Mouse (Mus musculus): Measurements from ENCODE around the gene Itm2b. TPM values are rescaled to one million over a fixed set of nuclear protein-coding genes. Genes with fewer than 3 reads are reported as not detected.
A peak's percentile ranks its signal among the peaks of the same experiment; 100 is the strongest.

Gene Itm2b
- polyA plus RNA-seq, 1 experiment, result 1,026 TPM

DNA sequence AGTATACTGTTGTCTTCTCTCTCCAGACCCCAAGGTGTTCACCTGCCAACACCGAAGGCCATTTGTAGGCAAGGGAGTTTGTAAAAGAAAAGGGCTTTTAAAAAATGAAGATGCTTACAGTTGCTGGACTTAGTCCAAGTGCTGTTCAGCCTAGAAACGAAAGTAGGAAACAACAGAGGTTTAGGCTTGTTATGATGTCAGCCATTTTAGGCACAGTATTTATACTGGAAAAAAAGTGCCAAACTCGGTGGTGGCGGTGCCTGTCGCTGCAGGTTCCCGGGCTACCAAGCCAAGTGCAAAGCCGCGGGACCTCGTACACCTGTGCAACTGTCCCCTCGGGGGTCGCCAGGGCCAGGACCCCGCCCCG is 560 bp downstream of the Itm2b start:
- no peak for TF ChIP-seq CTCF (IDR thresholded peaks at IDR 0.05; ENCODE audit: extremely low read depth, insufficient read depth, low read length)
- no peak for TF ChIP-seq POLR2A (IDR thresholded peaks at IDR 0.05; ENCODE audit: extremely low read depth, insufficient read depth, low read length)
- Histone ChIP-seq H3K4me3 (ENCODE audit: insufficient read depth, low read length) (peak overlapping the region; percentile 97), H3K4me1 (ENCODE audit: control insufficient read depth, insufficient read depth, low read length) (peaks cover 7% of the 10 kb centered on the region), H3K27ac (ENCODE audit: insufficient read depth, low read length) (peak overlapping the region; percentile 100)

DNA sequence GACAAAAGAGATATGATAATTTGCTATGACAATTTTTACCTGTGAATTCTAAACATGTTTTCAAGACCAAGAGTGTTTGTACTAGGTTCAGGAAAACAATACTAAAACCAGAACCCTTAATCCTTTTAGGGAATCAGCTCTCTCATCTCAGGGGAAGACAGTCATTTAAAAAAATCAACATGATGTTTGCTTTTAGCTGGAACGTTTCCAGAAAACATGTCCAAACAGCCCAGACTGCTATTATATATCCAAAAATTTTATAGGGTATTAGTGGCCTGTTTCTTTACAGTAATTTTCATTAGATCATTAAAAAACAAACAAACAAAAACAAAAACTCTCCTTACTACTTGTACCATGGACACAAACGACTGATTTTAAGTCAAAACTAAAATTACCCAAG is 1.3 kb downstream of the Itm2b start:
- TF ChIP-seq CTCF (IDR thresholded peaks at IDR 0.05; ENCODE audit: extremely low read depth, insufficient read depth, low read length) (no peak), POLR2A (IDR thresholded peaks at IDR 0.05; ENCODE audit: extremely low read depth, insufficient read depth, low read length) (no peak)
- H3K4me3 ChIP-seq (ENCODE audit: insufficient read depth, low read length), result peak overlapping the region; percentile 97
- peaks cover 7% of the 10 kb centered on the region for H3K4me1 ChIP-seq (ENCODE audit: control insufficient read depth, insufficient read depth, low read length)
- H3K27ac ChIP-seq (ENCODE audit: insufficient read depth, low read length), result peak overlapping the region; percentile 68; the same call in 1 of the 2 replicates

DNA sequence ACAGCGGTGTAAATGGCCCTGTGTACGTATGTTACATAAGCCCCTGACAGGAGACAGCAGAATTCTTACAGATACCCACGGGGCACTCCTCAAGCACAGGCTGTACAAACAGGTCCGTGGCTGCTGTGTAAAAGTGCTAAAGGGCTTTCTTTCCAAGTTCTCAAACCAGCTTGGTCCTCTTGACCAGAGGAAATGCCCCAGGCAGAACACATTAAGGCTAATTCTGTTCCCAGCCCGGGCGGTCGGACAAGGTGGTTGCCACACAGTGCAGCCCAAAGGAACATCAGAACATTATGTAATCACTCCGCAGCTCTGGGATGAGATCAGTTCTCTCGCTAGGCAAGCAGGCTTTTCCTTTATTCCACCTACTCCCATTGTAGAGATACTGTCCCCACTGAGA is 2.4 kb downstream of the Itm2b start:
- Histone ChIP-seq H3K27ac (ENCODE audit: insufficient read depth, low read length) (peak overlapping the region; percentile 88), H3K4me1 (ENCODE audit: control insufficient read depth, insufficient read depth, low read length) (peaks cover 11% of the 10 kb centered on the region), H3K4me3 (ENCODE audit: insufficient read depth, low read length) (peak overlapping the region; percentile 97)
- peak; percentile 74 for TF ChIP-seq POLR2A (IDR thresholded peaks at IDR 0.05; ENCODE audit: extremely low read depth, insufficient read depth, low read length)
- TF ChIP-seq CTCF (IDR thresholded peaks at IDR 0.05; ENCODE audit: extremely low read depth, insufficient read depth, low read length), result no peak

DNA sequence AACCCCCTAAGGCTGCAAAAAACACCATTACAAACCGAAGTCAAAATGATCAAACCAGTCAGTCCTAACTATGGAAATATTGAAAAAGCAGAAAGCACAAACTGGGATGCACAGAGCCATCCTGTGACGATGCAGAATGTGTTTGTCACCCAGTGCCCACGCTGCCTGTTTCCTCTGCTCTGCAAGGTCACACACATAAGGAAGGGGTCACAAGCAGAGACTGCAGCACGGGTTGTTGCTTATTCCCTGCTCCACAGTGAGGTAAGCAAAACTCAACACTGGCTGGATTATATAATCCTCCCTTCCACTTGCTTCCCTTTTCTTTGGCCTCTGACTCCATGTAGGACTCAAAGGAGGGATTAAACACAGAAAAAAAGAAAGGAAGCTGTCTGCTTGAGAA is 3.5 kb downstream of the Itm2b start:
- Histone ChIP-seq H3K27ac (ENCODE audit: insufficient read depth, low read length) (0 out of 2 replicates have a peak overlapping the region, but pooled peaks have one; percentile 13), H3K4me3 (ENCODE audit: insufficient read depth, low read length) (peak overlapping the region; percentile 97), H3K4me1 (ENCODE audit: control insufficient read depth, insufficient read depth, low read length) (peaks cover 11% of the 10 kb centered on the region)
- TF ChIP-seq POLR2A (IDR thresholded peaks at IDR 0.05; ENCODE audit: extremely low read depth, insufficient read depth, low read length), result no peak
- TF ChIP-seq CTCF (IDR thresholded peaks at IDR 0.05; ENCODE audit: extremely low read depth, insufficient read depth, low read length), result no peak

DNA sequence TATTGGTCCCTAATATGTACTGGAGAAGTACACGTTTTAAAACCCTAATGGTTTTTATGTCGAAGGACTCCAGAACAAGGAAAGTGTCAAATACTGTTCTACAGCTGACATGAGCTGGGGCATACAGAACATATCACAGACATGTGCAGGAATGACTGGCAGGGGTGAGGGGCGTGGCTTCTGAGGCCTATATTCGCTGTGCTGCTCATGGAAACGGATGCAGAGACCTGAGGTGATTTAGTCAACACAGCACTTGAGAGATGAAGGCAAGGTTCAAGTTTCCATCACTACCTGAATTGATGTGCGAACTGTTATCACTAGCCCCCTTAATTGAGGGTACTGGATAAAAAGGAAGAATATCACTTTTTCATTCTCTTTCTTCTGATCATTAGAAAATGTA is 7.3 kb downstream of the Itm2b start:
- Histone ChIP-seq H3K27ac (ENCODE audit: insufficient read depth, low read length) (no peak overlapping the region), H3K4me3 (ENCODE audit: insufficient read depth, low read length) (no peak overlapping the region), H3K4me1 (ENCODE audit: control insufficient read depth, insufficient read depth, low read length) (peaks cover 23% of the 10 kb centered on the region)
- TF ChIP-seq CTCF (IDR thresholded peaks at IDR 0.05; ENCODE audit: extremely low read depth, insufficient read depth, low read length) (no peak), POLR2A (IDR thresholded peaks at IDR 0.05; ENCODE audit: extremely low read depth, insufficient read depth, low read length) (no peak)

DNA sequence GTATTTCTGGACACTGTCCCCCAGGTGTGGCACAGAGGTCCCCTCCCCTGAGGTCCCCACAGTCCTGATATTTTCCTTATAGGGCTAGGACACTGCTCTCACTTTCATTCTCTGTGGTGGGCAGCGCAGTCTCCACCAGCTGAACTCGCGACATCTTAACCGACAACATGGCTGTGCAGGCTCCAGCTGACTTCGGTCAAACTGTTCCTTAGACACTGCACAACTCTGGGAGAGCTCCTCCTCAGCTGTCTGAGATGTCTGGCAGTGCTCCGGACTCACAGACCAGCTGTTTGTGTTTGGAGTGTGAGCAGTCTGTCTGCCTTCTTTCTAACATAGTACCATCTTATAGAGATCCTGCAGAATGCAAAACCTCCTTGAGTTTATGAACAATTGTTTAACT is 8.2 kb downstream of the Itm2b start:
- no peak overlapping the region for H3K4me3 ChIP-seq (ENCODE audit: insufficient read depth, low read length)
- peaks cover 26% of the 10 kb centered on the region for H3K4me1 ChIP-seq (ENCODE audit: control insufficient read depth, insufficient read depth, low read length)
- TF ChIP-seq CTCF (IDR thresholded peaks at IDR 0.05; ENCODE audit: extremely low read depth, insufficient read depth, low read length) (no peak), POLR2A (IDR thresholded peaks at IDR 0.05; ENCODE audit: extremely low read depth, insufficient read depth, low read length) (no peak)
- no peak overlapping the region for H3K27ac ChIP-seq (ENCODE audit: insufficient read depth, low read length)

DNA sequence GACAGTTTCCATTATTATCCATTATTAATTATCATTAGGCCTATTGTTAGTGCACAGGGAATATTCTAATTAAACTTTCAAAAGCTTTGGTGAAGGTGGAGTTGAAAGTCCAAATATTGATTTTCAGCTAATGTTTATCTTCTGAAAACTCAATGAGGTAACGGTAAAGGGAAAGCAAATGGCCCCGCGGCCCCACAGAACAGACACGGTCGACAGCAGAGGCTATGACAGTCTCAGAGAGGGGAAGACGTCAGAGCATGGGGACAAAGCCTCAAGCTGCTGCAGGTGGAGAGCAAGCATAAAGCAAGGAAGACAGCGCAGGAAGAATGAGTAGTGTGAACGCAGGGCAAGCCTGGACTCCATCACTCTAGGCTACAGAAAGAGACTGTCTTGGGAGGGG is 9.2 kb downstream of the Itm2b start:
- no peak overlapping the region for H3K4me3 ChIP-seq (ENCODE audit: insufficient read depth, low read length)
- 0 out of 2 replicates have a peak overlapping the region, but pooled peaks have one; percentile 53 for H3K27ac ChIP-seq (ENCODE audit: insufficient read depth, low read length)
- peaks cover 24% of the 10 kb centered on the region for H3K4me1 ChIP-seq (ENCODE audit: control insufficient read depth, insufficient read depth, low read length)
- no peak for TF ChIP-seq POLR2A (IDR thresholded peaks at IDR 0.05; ENCODE audit: extremely low read depth, insufficient read depth, low read length)
- TF ChIP-seq CTCF (IDR thresholded peaks at IDR 0.05; ENCODE audit: extremely low read depth, insufficient read depth, low read length), result no peak

DNA sequence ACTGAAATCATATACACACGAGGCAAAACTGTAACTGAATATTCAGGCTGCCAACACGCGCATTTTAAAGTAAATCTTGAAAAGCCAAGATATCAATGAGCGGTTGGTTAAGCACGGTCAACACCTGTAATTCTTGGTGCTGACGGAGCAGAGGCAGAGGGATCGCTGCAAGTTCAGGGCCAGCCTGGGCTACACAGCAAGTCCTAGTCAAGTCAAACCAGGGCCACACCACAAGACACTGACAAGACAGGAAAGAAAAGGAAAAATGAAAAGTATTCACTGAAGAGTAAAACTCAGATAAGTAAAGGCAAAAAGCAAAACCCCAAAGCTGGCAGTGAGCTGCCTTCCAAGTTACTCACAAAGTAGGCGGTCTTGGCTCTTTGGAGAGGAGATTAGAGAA is 9.6 kb downstream of the Itm2b start:
- no peak for TF ChIP-seq CTCF (IDR thresholded peaks at IDR 0.05; ENCODE audit: extremely low read depth, insufficient read depth, low read length)
- TF ChIP-seq POLR2A (IDR thresholded peaks at IDR 0.05; ENCODE audit: extremely low read depth, insufficient read depth, low read length), result no peak
- Histone ChIP-seq H3K27ac (ENCODE audit: insufficient read depth, low read length) (no peak overlapping the region), H3K4me3 (ENCODE audit: insufficient read depth, low read length) (no peak overlapping the region), H3K4me1 (ENCODE audit: control insufficient read depth, insufficient read depth, low read length) (peaks cover 23% of the 10 kb centered on the region)

DNA sequence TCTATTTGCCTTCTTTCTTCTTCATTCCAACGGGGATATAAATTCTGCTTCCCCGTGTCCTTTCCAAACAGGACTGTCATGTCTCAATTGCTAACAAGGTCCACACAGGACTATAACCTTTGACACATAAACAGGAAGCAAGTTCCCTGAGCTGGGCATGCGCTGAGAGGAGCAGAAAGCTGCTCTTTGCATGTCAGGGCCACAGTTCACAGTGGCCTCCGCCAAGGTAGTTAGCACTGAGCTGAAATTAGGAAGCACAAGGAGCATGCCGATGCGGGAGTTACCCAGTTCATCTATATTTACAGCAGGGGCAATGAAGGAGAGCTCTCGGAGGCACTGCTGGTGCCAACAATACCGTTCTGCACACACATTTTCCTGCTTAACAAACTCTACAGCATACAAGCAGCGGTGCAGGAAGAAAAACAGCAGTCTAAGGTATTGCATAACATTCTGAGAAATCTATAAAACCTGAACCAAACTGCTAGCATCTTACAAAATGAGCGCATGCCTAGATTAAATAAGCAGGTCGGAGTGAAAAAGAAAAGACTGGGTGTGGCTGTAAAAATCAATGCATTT is 10.7 kb downstream of the Itm2b start:
- Histone ChIP-seq H3K4me3 (ENCODE audit: insufficient read depth, low read length) (no peak overlapping the region), H3K27ac (ENCODE audit: insufficient read depth, low read length) (peak overlapping the region; percentile 57; the same call in 1 of the 2 replicates), H3K4me1 (ENCODE audit: control insufficient read depth, insufficient read depth, low read length) (peaks cover 28% of the 10 kb centered on the region)
- no peak for TF ChIP-seq POLR2A (IDR thresholded peaks at IDR 0.05; ENCODE audit: extremely low read depth, insufficient read depth, low read length)
- no peak for TF ChIP-seq CTCF (IDR thresholded peaks at IDR 0.05; ENCODE audit: extremely low read depth, insufficient read depth, low read length)

DNA sequence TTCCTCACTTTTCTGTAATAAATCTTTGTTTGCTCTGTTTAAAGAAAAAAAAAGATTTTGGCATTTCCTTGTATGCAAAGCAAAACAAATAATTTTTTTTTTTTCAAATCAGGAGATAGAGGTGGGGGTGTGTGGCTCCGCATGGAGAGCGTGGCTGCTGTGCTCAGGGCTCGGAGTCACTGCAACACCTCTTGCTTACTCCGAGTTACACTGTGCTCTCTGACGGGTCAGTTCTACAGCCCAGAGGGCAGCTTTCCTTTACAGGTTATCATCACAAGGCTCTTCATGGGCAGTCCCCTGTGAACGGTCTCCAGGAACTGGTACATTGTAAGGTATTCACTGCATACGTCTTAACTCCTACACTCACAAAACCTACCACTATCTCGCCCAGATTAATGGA is 11.5 kb downstream of the Itm2b start:
- Histone ChIP-seq H3K4me3 (ENCODE audit: insufficient read depth, low read length) (no peak overlapping the region), H3K27ac (ENCODE audit: insufficient read depth, low read length) (no peak overlapping the region), H3K4me1 (ENCODE audit: control insufficient read depth, insufficient read depth, low read length) (peaks cover 29% of the 10 kb centered on the region)
- TF ChIP-seq POLR2A (IDR thresholded peaks at IDR 0.05; ENCODE audit: extremely low read depth, insufficient read depth, low read length) (no peak), CTCF (IDR thresholded peaks at IDR 0.05; ENCODE audit: extremely low read depth, insufficient read depth, low read length) (no peak)

Measured in cortical plate, adult 2 months (tissue).